Mouse (Mus musculus) limb, embryonic 14.5 days (tissue): ENCODE measurements around the gene Rnf123. TPM values are rescaled to one million over a fixed set of nuclear protein-coding genes. Genes with fewer than 3 reads are reported as not detected.
A peak's percentile ranks its signal among the peaks of the same experiment; 100 is the strongest.

Experiments used
- ATAC-seq: fragments of 200-750 bp; cut with Nextera tagmentation; 2 replicates; pipeline ENCODE4 v1.8.0; 2017; ENCODE audit warnings: low read depth, moderate number of reproducible peaks, moderate TSS enrichment; ENCODE audit not compliant: low FRiP score
- DNase-seq: peaks from one replicate; pipeline ENCODE4 v3.0.0-alpha.2; 2015; ENCODE audit warnings: low spot score
- H3K27ac ChIP-seq: fragments of 300-500 bp; sonication (generic); replicated peaks from 2 replicates; pipeline ENCODE4 v1.5.1; 2014; ENCODE audit warnings: low read depth, mild to moderate bottlenecking, low read length, moderate library complexity, mixed read lengths
- H3K27me3 ChIP-seq: fragments of 300-500 bp; sonication (generic); 2 replicates; pipeline ENCODE4 v1.6.1; 2014; ENCODE audit warnings: low read length, mixed read lengths; ENCODE audit not compliant: control insufficient read depth, insufficient read depth
- H3K36me3 ChIP-seq: fragments of 300-500 bp; sonication (generic); 2 replicates; pipeline ENCODE4 v1.6.1; 2014; ENCODE audit warnings: mild to moderate bottlenecking, low read length, moderate library complexity, mixed read lengths; ENCODE audit not compliant: control insufficient read depth, insufficient read depth
- H3K4me1 ChIP-seq: fragments of 300-500 bp; sonication (generic); 2 replicates; pipeline ENCODE4 v1.6.1; 2014; ENCODE audit warnings: antibody characterized with exemption, low read length, mixed read lengths; ENCODE audit not compliant: control insufficient read depth, insufficient read depth
- H3K4me2 ChIP-seq: fragments of 300-500 bp; sonication (generic); replicated peaks from 2 replicates; pipeline ENCODE4 v1.6.1; 2014; ENCODE audit warnings: low read depth, mild to moderate bottlenecking, low read length, moderate library complexity; ENCODE audit not compliant: severe bottlenecking
- H3K4me3 ChIP-seq: fragments of 300-500 bp; sonication (generic); replicated peaks from 2 replicates; pipeline ENCODE4 v1.5.1; 2014; ENCODE audit warnings: low read length
- H3K9ac ChIP-seq: fragments of 300-500 bp; sonication (generic); 2 replicates; pipeline ENCODE4 v1.6.1; 2014; ENCODE audit warnings: mild to moderate bottlenecking, low read depth, low read length, moderate library complexity; ENCODE audit not compliant: severe bottlenecking
- H3K9me3 ChIP-seq: fragments of 300-500 bp; sonication (generic); 2 replicates; pipeline ENCODE4 v1.6.1; 2016; ENCODE audit warnings: low read length; ENCODE audit not compliant: control insufficient read depth
- POLR2A ChIP-seq: fragments of 200-500 bp; IDR thresholded peaks from 2 replicates; pipeline ENCODE4 v1.8.0; 2012; ENCODE audit warnings: inconsistent platforms, mild to moderate bottlenecking, moderate library complexity, borderline replicate concordance; ENCODE audit not compliant: insufficient read depth, insufficient read length; ENCODE audit errors: extremely low read depth
- WGBS: fragments of 180-500 bp; shearing (Covaris S2); extraction: QIAGEN DNeasy Blood & Tissue Kit; methylation state at CpG from one replicate; pipeline ENCODE4 v1.1.7; 2014; 5-methylcytosine and 5-hydroxymethylcytosine counted together
- polyA plus RNA-seq, 2 experiments: library from polyadenylated mRNA; depleted of rRNA in 1 of 2; stranded (reverse) in 1 of 2; unstranded in 1 of 2; fragments of >200 nt; fragmentation: Nextera tagmentation in 1 of 2; extraction: Ambion mirVana in 1 of 2; gene quantifications; 2 replicates each; pipeline versions ENCODE4 v1.2.1 to v1.2.3; 2012 to 2014

Rnf123 gene
- polyA plus RNA-seq, 2 experiments: 32.4 to 67.9 TPM

DNA sequence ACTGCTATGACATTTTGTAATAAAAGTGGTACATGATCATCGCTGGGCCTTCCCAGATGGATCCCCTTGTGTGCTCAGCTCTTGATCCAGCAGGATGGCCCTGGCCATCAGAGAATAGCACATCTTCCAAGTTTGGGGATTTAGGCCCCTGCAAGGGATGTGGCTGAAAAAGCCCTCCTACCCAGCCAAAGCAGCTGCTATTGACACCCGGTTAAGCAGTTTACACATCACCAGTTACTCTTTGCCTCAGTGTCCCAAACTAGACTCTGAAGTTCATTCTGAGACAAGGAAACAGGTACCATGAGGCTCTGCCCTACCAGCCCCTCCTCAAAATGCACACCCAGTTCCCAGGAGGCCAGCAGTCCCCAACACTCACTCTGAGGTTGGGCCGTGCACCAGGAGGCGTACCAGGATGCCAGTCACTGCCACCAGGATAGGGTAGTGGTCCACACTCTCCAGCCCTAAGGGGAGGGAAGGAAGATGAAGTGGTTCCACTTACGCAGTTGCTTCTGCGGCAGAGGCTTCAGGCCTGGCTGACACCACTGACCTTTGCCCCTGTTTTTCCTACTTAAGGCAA, 27.4 kb downstream of the Rnf123 start:
- H3K4me3 ChIP-seq: no peak overlapping the region
- 87% methylated on average over 6 of the region's 6 CpGs for WGBS
- no peak for ATAC-seq
- H3K27ac ChIP-seq: no peak overlapping the region
- peaks cover 5% of the 10 kb centered on the region; the same call in 1 of the 2 replicates for H3K4me1 ChIP-seq
- no peaks in the 10 kb centered on the region for H3K27me3 ChIP-seq
- H3K9me3 ChIP-seq: no peaks in the 10 kb centered on the region
- no peak overlapping the region for H3K9ac ChIP-seq
- TF ChIP-seq POLR2A: no peak
- DNase-seq: no peak
- no peak overlapping the region for H3K4me2 ChIP-seq
- H3K36me3 ChIP-seq: peaks cover 73% of the 10 kb centered on the region

DNA sequence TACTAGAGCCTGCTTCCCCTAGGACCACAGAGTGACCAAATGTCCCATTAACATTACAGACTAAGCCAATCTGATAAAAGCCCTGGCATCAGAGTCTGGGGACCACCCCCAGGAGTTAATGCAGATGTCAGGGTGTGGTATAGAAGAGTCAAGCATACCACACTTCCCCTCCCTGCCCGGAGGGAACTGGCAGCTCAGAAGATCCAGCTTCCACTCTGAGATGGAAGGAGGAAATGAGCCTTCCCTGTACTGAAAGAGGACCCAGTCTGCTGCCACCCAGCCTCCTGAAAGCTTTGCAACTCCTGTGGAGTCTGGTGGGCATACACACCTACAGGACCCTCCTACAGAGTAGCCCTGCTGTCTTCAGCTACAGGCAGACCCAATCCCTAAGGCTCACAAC, 28.1 kb downstream of the Rnf123 start:
- Histone ChIP-seq H3K36me3 (peaks cover 75% of the 10 kb centered on the region), H3K27ac (no peak overlapping the region), H3K27me3 (no peaks in the 10 kb centered on the region), H3K9ac (no peak overlapping the region), H3K9me3 (no peaks in the 10 kb centered on the region), H3K4me1 (peaks cover 5% of the 10 kb centered on the region; the same call in 1 of the 2 replicates), H3K4me3 (no peak overlapping the region), H3K4me2 (no peak overlapping the region)
- WGBS: 71% methylated on average over 1 of the region's 1 CpGs
- no peak for ATAC-seq
- no peak for TF ChIP-seq POLR2A
- no peak for DNase-seq

DNA sequence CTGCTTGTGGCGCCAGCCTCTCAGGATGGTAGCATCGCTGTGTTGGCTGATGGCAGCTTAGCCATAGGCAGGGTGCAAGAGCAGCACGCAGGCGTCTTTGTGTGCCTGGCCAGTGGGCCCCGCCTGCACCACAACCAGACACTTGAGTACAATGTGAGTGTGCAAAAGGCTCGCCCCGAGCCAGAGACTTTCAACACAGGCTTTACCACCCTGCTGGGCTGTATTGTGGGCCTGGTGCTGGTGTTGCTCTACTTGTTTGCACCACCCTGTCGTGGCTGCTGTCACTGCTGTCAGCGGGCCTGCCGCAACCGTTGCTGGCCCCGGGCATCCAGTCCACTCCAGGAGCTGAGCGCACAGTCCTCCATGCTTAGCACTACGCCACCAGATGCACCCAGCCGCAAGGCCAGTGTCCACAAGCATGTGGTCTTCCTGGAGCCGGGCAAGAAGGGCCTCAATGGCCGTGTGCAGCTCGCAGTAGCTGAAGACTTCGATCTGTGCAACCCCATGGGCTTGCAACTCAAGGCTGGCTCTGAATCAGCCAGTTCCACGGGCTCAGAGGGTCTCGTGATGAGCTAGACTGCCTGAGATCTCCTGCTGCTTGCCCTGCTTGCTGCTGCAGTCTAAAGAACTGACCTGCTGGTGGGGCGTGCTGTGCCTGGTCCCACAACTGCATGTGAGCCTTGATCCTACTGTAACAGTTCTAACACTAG, 28.7 kb downstream of the Rnf123 start:
- no peaks in the 10 kb centered on the region for H3K27me3 ChIP-seq
- no peak overlapping the region for H3K4me2 ChIP-seq
- ATAC-seq (no peak), DNase-seq (no peak)
- peaks cover 73% of the 10 kb centered on the region for H3K36me3 ChIP-seq
- no peak overlapping the region for H3K9ac ChIP-seq
- no peak overlapping the region for H3K4me3 ChIP-seq
- peaks cover 5% of the 10 kb centered on the region; the same call in 1 of the 2 replicates for H3K4me1 ChIP-seq
- H3K27ac ChIP-seq: no peak overlapping the region
- H3K9me3 ChIP-seq: no peaks in the 10 kb centered on the region
- no peak for TF ChIP-seq POLR2A
- WGBS: 92% methylated on average over 19 of the region's 22 CpGs

DNA sequence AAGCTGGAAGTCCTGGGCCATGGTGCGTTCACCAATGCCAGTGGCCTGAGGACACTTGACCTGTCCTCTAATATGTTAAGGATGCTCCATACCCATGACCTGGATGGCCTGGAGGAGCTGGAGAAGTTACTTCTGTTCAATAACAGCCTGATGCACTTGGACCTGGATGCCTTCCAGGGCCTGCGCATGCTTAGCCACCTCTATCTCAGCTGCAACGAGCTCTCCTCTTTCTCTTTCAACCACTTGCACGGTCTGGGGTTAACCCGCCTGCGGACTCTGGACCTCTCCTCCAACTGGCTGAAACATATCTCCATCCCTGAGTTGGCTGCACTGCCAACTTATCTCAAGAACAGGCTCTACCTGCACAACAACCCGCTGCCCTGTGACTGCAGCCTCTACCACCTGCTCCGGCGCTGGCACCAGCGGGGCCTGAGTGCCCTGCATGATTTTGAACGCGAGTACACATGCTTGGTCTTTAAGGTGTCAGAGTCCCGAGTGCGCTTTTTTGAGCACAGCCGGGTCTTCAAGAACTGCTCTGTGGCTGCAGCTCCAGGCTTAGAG, 29.4 kb downstream of the Rnf123 start:
- TF ChIP-seq POLR2A: no peak
- Histone ChIP-seq H3K36me3 (peaks cover 65% of the 10 kb centered on the region), H3K27ac (0 out of 2 replicates have a peak overlapping the region, but pooled peaks have one; percentile 38), H3K9me3 (no peaks in the 10 kb centered on the region), H3K27me3 (no peaks in the 10 kb centered on the region), H3K4me1 (peaks cover 5% of the 10 kb centered on the region; the same call in 1 of the 2 replicates), H3K9ac (no peak overlapping the region), H3K4me2 (no peak overlapping the region), H3K4me3 (no peak overlapping the region)
- ATAC-seq: no peak
- no peak for DNase-seq
- 89% methylated on average over 15 of the region's 15 CpGs for WGBS

DNA sequence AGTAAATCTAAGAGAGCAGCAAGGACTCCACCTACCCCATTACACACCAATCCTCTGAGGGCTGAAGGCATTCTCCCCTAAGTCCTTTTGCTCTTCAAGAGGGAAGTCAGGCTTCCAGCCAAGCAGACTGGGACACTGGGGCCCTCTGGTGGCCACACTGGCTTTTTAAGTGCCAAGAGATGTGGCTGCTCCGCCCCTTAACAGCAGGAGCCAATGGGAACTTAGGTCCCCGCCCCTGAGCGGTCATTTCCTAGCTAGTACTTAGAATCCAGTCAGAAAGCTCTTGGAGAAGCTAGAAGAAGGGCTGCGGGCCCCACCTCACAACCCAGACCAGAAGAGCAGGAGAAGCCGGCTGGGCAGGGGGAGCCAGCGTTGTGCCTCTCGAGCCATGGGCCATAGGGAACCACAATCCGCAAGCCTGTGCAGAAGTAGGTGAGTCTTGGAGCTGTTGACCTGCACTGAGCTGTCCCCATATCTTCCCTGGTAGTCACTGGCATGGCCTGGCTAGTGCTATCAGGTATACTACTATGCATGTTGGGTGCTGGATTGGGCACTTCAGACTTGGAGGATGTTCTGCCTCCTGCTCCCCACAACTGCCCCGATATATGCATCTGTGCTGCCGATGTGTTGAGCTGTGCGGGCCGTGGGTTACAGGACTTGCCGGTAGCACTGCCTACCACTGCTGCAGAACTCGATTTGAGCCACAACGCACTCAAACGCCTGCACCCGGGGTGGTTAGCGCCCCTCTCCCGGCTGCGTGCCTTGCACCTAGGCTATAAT, 30.1 kb downstream of the Rnf123 start, which contains the start of gene Amigo3:
Amigo3 (plus strand) TSS at position 275 of the 780 bp plus-strand sequence.
- no peak for TF ChIP-seq POLR2A

More for the DNA sequence above, 30.1 kb downstream of the Rnf123 start, which contains the start of gene Amigo3:
- Histone ChIP-seq H3K36me3 (peaks cover 59% of the 10 kb centered on the region), H3K4me3 (peak within 1 kb of the TSS; percentile 16; the same call in 1 of the 2 replicates), H3K27ac (peak within 1 kb of the TSS; percentile 38; the same call in 1 of the 2 replicates), H3K9ac (no peak within 1 kb of the TSS), H3K4me1 (peaks cover 7% of the 10 kb centered on the region; the same call in 1 of the 2 replicates), H3K27me3 (no peaks in the 10 kb centered on the region), H3K9me3 (no peaks in the 10 kb centered on the region), H3K4me2 (peak within 1 kb of the TSS; percentile 48)
- ATAC-seq (peak; percentile 58), DNase-seq (peak; percentile 99)
- 51% methylated on average over 20 of the region's 20 CpGs for WGBS
